Mouse (Mus musculus): ENCODE measurements at regions not wholly inside any gene's neighbourhood (a gene's known extent, or its start where the extent isn't known, plus 50 kb on each side); places are given as distances from the start of the nearest gene placed in this dataset.

DNA sequence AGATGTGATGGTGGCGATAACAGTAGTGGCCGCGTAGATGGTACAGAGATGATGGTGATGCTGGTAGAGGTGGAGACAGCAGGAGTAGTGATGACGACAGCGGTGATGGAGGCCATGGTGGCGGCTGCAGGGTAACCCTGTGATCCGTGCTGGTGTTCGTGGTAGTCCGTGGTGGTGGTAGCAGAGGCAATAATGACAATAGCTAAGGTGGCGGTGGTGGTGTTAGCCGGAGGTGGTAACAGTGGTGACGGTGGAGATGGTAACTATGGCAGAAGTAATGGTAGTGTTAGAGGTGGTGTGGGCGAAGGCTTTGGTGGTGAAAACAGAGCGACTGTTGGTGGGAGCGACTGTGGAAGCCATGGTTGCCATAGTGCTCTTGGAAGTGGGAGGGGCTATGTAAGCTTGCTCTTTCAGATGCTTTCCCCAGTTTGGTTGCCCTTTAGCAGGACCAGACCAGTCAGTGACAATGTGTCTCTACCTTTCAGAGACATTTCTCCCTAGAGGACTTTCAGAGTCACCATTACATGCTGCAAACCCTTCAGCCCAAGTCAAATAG is 64.7 kb upstream of the Rgma start:
- Histone ChIP-seq H3K4me3 (ENCODE audit: insufficient read depth, low read depth, low read length) (no peak overlapping the region), H3K27ac (ENCODE audit: insufficient read depth, low read depth, low read length) (no peak overlapping the region), H3K4me1 (ENCODE audit: control insufficient read depth, insufficient read depth, low read length) (no peaks in the 10 kb centered on the region)
- TF ChIP-seq CTCF (IDR thresholded peaks at IDR 0.05; ENCODE audit: insufficient read depth, low read depth, low read length): no peak
- TF ChIP-seq POLR2A (IDR thresholded peaks at IDR 0.05; ENCODE audit: insufficient read depth, low read depth, low read length): no peak
- 97% methylated on average over 15 of the region's 15 CpGs for WGBS

DNA sequence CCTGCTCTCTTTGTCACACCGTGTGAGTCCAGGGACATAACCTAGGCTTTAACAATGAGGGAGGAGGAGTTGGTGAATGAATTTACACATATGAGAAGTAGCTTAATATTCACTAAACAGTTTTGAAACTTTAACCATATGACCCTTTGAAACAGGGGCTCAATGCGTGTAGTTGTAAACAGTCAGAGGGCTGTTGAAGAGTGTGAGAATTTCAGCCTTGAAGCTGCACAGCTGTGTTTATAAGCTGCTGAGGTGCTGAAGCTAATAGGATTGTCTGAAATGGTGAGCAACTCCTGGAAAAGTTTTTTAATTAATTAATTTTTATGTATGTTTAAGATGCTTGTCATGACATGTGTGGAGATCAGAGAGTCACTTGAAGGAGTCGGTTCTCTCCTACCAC is 59.8 kb upstream of the Rgma start:
- Histone ChIP-seq H3K4me3 (ENCODE audit: insufficient read depth, low read depth, low read length) (no peak overlapping the region), H3K27ac (ENCODE audit: insufficient read depth, low read depth, low read length) (no peak overlapping the region), H3K4me1 (ENCODE audit: control insufficient read depth, insufficient read depth, low read length) (no peaks in the 10 kb centered on the region)
- WGBS: 94% methylated on average over 3 of the region's 3 CpGs
- TF ChIP-seq POLR2A (IDR thresholded peaks at IDR 0.05; ENCODE audit: insufficient read depth, low read depth, low read length) (no peak), CTCF (IDR thresholded peaks at IDR 0.05; ENCODE audit: insufficient read depth, low read depth, low read length) (no peak)

DNA sequence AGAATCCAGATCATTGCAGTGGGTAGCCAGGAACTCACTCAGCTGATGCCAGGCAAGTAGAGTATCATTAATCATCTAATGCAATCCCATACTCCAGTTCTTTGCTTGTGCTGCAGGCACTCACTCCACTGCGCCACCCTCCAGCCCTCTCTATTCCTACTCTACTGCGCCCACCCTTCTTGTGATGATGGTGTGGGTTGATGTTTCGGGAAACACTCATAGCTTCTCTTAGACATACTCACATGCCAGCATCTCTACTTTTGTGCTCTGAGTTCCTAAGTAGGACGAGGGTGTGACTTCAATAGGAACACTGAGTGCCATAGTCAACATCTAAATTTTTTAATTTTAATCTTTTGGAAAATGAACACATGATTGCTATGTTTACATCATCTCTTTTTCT is 57.7 kb upstream of the Rgma start:
- H3K27ac ChIP-seq (ENCODE audit: insufficient read depth, low read depth, low read length): no peak overlapping the region
- TF ChIP-seq CTCF (IDR thresholded peaks at IDR 0.05; ENCODE audit: insufficient read depth, low read depth, low read length): no peak
- no peak for TF ChIP-seq POLR2A (IDR thresholded peaks at IDR 0.05; ENCODE audit: insufficient read depth, low read depth, low read length)
- no peak overlapping the region for H3K4me3 ChIP-seq (ENCODE audit: insufficient read depth, low read depth, low read length)
- WGBS: 86% methylated on average over 4 of the region's 4 CpGs
- no peaks in the 10 kb centered on the region for H3K4me1 ChIP-seq (ENCODE audit: control insufficient read depth, insufficient read depth, low read length)

DNA sequence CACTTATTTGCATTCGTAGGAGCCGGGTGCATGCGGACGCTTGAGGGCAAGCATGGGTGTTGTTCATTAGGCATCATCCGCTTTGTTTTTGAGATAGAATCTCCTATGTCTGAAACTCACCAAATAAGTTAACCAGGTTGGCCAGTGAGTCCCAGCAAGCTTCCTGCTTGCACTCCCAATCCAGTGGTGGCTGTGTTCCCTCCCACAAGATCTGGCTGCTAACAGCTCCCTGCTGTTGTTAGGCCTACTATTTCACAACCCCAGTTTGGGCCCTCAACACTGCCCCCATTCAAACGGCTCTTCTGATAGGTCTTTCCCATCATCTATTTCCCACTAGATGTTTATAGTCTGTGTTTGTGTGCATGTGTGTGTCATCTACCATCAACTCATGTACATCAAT is 56.3 kb upstream of the Rgma start:
- Histone ChIP-seq H3K4me3 (ENCODE audit: insufficient read depth, low read depth, low read length) (no peak overlapping the region), H3K27ac (ENCODE audit: insufficient read depth, low read depth, low read length) (no peak overlapping the region), H3K4me1 (ENCODE audit: control insufficient read depth, insufficient read depth, low read length) (no peaks in the 10 kb centered on the region)
- WGBS: 98% methylated on average over 6 of the region's 6 CpGs
- TF ChIP-seq CTCF (IDR thresholded peaks at IDR 0.05; ENCODE audit: insufficient read depth, low read depth, low read length) (no peak), POLR2A (IDR thresholded peaks at IDR 0.05; ENCODE audit: insufficient read depth, low read depth, low read length) (no peak)

DNA sequence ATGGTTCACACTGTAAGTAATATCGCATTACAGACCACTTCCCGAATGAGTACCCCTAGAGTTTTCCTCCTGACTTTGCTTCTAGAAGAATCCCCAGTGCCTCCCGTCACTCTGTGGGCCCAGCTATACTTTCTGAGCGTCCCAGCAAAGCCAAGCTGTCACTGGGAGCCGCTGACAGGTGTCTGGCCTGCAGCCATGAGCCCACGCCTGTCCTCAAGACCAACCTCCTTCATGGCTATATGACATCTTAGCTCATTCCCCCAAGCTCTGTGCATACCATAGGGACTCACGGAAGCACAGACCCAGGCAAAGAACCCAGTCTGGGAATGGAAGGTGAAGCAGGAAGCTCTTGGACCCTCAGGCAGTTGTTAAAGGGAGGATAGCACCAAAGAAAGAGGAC is 55.3 kb upstream of the Rgma start:
- no peak overlapping the region for H3K4me3 ChIP-seq (ENCODE audit: insufficient read depth, low read depth, low read length)
- no peak overlapping the region for H3K27ac ChIP-seq (ENCODE audit: insufficient read depth, low read depth, low read length)
- WGBS: 78% methylated on average over 7 of the region's 7 CpGs
- no peaks in the 10 kb centered on the region for H3K4me1 ChIP-seq (ENCODE audit: control insufficient read depth, insufficient read depth, low read length)
- TF ChIP-seq CTCF (IDR thresholded peaks at IDR 0.05; ENCODE audit: insufficient read depth, low read depth, low read length): no peak
- TF ChIP-seq POLR2A (IDR thresholded peaks at IDR 0.05; ENCODE audit: insufficient read depth, low read depth, low read length): no peak

DNA sequence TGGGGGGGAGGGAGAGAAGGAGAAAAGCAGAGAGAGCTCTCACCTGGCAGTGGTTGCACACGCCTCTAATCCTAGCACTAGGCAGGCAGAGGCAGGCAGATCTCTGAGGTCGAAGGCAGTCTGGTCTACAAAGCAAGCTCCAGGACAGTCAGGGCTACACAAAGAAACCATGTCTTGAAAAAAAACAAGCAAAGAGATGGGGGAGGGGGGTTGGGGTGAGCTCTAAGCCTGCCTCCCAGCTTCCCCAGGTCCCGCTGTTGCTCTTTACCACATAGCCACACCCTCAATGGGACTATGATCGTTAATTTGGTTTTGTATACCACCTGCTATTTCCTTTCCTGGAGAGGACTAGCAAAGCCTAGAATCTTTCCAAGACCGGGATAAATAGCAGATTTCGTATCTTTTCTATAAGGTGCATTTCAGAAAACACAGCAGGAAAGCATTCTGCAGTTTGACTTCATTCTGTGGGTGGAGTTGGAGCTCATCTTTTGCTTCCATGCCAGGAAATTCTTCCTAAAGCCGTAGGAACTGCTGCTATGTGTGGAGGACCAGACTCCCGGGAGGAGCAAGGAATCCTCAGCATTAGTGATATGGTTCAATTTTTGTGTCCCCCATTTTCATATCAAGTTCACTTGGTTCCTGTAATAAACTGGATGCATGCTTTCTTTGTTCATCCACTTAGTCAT is 52.7 kb upstream of the Rgma start:
- Histone ChIP-seq H3K27ac (ENCODE audit: insufficient read depth, low read depth, low read length) (no peak overlapping the region), H3K4me1 (ENCODE audit: control insufficient read depth, insufficient read depth, low read length) (peaks cover 10% of the 10 kb centered on the region), H3K4me3 (ENCODE audit: insufficient read depth, low read depth, low read length) (no peak overlapping the region)
- TF ChIP-seq POLR2A (IDR thresholded peaks at IDR 0.05; ENCODE audit: insufficient read depth, low read depth, low read length) (no peak), CTCF (IDR thresholded peaks at IDR 0.05; ENCODE audit: insufficient read depth, low read depth, low read length) (no peak)
- 61% methylated on average over 8 of the region's 8 CpGs for WGBS

DNA sequence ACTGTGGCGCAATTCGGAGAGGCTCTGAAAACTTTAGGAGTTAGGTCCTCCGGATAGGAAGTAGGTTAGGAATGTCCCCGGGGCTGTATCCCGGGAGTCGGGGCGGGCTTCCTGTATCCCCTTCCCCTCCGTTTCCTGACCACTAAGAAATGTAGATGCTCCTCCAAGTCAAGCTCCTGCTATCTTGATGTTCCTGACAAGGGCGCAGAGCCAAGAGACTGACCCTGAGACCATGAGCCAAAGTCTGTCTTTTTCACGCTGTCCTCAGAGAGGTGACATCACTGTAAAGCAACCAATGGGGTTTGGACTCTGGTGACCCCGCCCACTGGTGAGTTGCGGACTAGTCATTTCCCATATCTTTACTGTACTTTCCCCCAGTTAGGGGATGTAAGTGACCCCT is 51.8 kb upstream of the Rgma start:
- Histone ChIP-seq H3K4me3 (ENCODE audit: insufficient read depth, low read depth, low read length) (no peak overlapping the region), H3K27ac (ENCODE audit: insufficient read depth, low read depth, low read length) (no peak overlapping the region), H3K4me1 (ENCODE audit: control insufficient read depth, insufficient read depth, low read length) (peaks cover 16% of the 10 kb centered on the region)
- 62% methylated on average over 12 of the region's 12 CpGs for WGBS
- TF ChIP-seq POLR2A (IDR thresholded peaks at IDR 0.05; ENCODE audit: insufficient read depth, low read depth, low read length) (no peak), CTCF (IDR thresholded peaks at IDR 0.05; ENCODE audit: insufficient read depth, low read depth, low read length) (no peak)

DNA sequence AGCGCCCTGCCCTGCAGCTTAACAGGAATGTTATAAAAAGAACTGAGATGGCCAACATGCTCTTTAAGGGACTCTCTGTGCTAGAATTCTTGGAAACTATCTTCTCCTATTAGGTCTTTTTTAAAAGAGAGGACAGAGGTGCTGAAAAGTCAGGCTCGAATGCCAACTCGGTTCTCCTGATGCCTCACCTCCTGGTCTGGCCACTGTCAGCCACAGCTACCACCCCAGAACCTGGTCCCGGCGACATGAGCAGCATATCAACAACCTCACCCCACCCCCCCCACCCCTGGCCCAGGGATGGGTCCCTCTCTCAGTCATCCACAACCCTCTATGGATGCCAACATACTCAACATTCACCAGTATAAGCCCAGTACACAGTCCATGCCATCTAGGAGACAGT is 49.8 kb upstream of the Rgma start:
- no peak overlapping the region for H3K27ac ChIP-seq (ENCODE audit: insufficient read depth, low read depth, low read length)
- 96% methylated on average over 5 of the region's 5 CpGs for WGBS
- no peak overlapping the region for H3K4me3 ChIP-seq (ENCODE audit: insufficient read depth, low read depth, low read length)
- peaks cover 20% of the 10 kb centered on the region for H3K4me1 ChIP-seq (ENCODE audit: control insufficient read depth, insufficient read depth, low read length)
- no peak for TF ChIP-seq POLR2A (IDR thresholded peaks at IDR 0.05; ENCODE audit: insufficient read depth, low read depth, low read length)
